Mouse (Mus musculus): ENCODE measurements at regions not wholly inside any gene's neighbourhood (a gene's known extent, or its start where the extent isn't known, plus 50 kb on each side); places are given as distances from the start of the nearest gene placed in this dataset.

GRCm38 (mm10) chr12:74803740-74804512 lies 373.2 kb downstream of the Kcnh5 start:
- TF ChIP-seq CTCF (IDR thresholded peaks at IDR 0.05; ENCODE audit: borderline replicate concordance, insufficient read depth, low read depth, low read length) (no peak), POLR2A (IDR thresholded peaks at IDR 0.05; ENCODE audit: borderline replicate concordance, insufficient read depth, low read length) (no peak)
